Mouse (Mus musculus): ENCODE measurements at regions not wholly inside any gene's neighbourhood (a gene's known extent, or its start where the extent isn't known, plus 50 kb on each side); places are given as distances from the start of the nearest gene placed in this dataset.

DNA sequence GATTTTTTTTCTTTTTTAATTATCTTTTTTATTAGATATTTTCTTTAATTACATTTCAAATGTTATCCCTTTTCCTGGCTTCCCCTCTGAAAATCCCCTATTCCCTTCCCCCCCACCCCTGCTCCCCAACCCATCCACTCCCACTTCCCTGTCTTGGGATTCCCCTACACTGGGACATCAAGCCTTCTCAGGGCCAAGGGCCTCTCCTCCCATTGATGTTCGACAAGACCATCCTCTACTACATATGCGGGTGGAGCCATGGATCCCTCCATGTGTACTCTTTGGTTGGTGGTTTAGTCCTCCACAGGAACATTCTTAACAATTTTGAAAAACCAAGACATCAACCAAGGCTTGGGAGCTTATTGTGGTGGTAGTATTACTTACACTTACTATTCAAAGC lies 77.5 kb upstream of the Gm47985 start:
- TF ChIP-seq POLR2A (IDR thresholded peaks at IDR 0.05; ENCODE audit: low read depth, low read length) = no peak
- TF ChIP-seq CTCF (conservative IDR thresholded peaks at IDR 0.05; ENCODE audit: insufficient read depth, insufficient read length, low read depth, low read length) = no peak

All from kidney, adult 2 months (tissue).